Mouse (Mus musculus) forebrain, embryonic 16.5 days (tissue): ENCODE results near the gene Fgr. TPM values are rescaled to one million over a fixed set of nuclear protein-coding genes. Genes with fewer than 3 reads are reported as not detected.
A peak's percentile ranks its signal among the peaks of the same experiment; 100 is the strongest.

Experiments
- ATAC-seq: fragments of 200-750 bp; cut with Nextera tagmentation; 2 replicates; pipeline ENCODE4 v1.8.0; 2017; ENCODE audit warnings: mild to moderate bottlenecking, moderate library complexity
- H3K27ac ChIP-seq: fragments of 300-500 bp; sonication (generic); 2 replicates; pipeline ENCODE4 v1.5.1; 2014; ENCODE audit warnings: low read length, control low read depth
- H3K27me3 ChIP-seq: fragments of 300-500 bp; sonication (generic); replicated peaks from 2 replicates; pipeline ENCODE4 v1.6.1; 2014; ENCODE audit warnings: low read length; ENCODE audit not compliant: control insufficient read depth, insufficient read depth
- H3K36me3 ChIP-seq: fragments of 300-500 bp; sonication (generic); 2 replicates; pipeline ENCODE4 v1.6.1; 2014; ENCODE audit not compliant: control insufficient read depth, insufficient read depth
- H3K4me1 ChIP-seq: fragments of 300-500 bp; sonication (generic); replicated peaks from 2 replicates; pipeline ENCODE4 v1.6.1; 2014; ENCODE audit warnings: low read length; ENCODE audit not compliant: control insufficient read depth, insufficient read depth
- H3K4me2 ChIP-seq: fragments of 300-500 bp; sonication (generic); 2 replicates; pipeline ENCODE4 v1.6.1; 2014; ENCODE audit warnings: mild to moderate bottlenecking, low read length, control low read depth
- H3K4me3 ChIP-seq: fragments of 300-500 bp; sonication (generic); replicated peaks from 2 replicates; pipeline ENCODE4 v1.5.1; 2014; ENCODE audit warnings: mild to moderate bottlenecking, low read length, control low read depth
- H3K9ac ChIP-seq: fragments of 300-500 bp; sonication (generic); replicated peaks from 2 replicates; pipeline ENCODE4 v1.6.1; 2014; ENCODE audit warnings: low read depth, low read length, control low read depth
- H3K9me3 ChIP-seq: fragments of 300-500 bp; sonication (generic); 2 replicates; pipeline ENCODE4 v1.6.1; 2016; ENCODE audit warnings: low read length; ENCODE audit not compliant: control insufficient read depth
- WGBS: fragments of 180-500 bp; shearing (Covaris S2); extraction: QIAGEN DNeasy Blood & Tissue Kit; methylation state at CpG from one replicate; pipeline ENCODE4 v1.1.7; 2014; 5-methylcytosine and 5-hydroxymethylcytosine counted together
- polyA plus RNA-seq: library from polyadenylated mRNA; unstranded; fragments of >200 nt; fragmentation: Nextera tagmentation; extraction: Ambion mirVana; gene quantifications from 2 replicates; pipeline ENCODE4 v1.2.1, GENCODE M21; 2015

Gene Fgr
- polyA plus RNA-seq, 1 experiment from 2014 or later, result not detected

DNA sequence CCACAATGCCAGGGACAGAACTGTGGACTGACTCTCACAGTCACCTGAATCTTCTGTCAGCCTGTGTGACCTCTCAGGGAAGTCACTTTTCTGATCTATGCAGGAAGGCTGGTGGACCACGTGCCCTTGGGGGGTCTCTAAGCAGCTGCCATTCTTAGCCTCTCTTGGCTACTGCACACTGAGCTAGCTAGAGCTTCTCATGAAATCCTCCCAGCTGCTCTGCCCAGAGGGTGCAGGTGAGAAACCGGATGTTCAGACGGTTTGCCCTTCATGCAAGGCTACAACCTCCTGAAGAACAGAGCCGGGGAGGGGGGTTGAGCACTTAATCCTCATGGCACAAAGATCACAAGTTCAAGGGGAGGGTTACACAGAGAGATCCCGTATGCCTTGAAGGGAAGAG, 3.7 kb downstream of the Fgr start:
- no peak overlapping the region for H3K4me2 ChIP-seq
- ATAC-seq, result no peak

DNA sequence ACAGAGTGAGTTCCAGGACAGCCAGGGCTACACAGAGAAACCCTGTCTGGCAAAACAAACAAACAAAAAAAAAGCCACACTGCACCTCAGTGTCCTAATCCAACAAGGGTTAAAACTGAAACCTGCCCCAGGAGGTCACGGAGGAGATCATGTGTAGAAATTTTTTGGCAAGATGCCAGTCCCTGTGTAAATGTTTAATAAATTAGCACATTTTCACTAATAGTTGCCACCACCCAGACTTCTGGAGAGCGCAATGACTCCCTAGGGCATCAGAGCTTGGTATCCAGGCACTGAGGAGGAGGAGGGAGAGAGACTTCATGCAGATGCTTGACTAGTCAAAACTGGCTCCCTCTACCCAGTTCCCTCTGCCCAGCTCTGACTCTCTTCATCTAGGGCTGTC, 5.3 kb downstream of the Fgr start:
- Histone ChIP-seq H3K4me3 (no peak overlapping the region), H3K4me2 (no peak overlapping the region), H3K27ac (no peak overlapping the region), H3K9me3 (no peaks in the 10 kb centered on the region), H3K27me3 (peaks cover 13% of the 10 kb centered on the region; the same call in 1 of the 2 replicates), H3K9ac (no peak overlapping the region), H3K4me1 (peaks cover 18% of the 10 kb centered on the region), H3K36me3 (no peaks in the 10 kb centered on the region)
- no peak for ATAC-seq
- whole genome bisulfite sequencing, result 52% methylated on average over 2 of the region's 2 CpGs

More for the DNA sequence above, 3.7 kb downstream of the Fgr start:
- WGBS, result 55% methylated on average over 5 of the region's 5 CpGs
- Histone ChIP-seq H3K27ac (no peak overlapping the region), H3K9ac (no peak overlapping the region), H3K27me3 (peaks cover 20% of the 10 kb centered on the region), H3K4me3 (no peak overlapping the region), H3K4me1 (peaks cover 15% of the 10 kb centered on the region), H3K36me3 (no peaks in the 10 kb centered on the region), H3K9me3 (no peaks in the 10 kb centered on the region)

DNA sequence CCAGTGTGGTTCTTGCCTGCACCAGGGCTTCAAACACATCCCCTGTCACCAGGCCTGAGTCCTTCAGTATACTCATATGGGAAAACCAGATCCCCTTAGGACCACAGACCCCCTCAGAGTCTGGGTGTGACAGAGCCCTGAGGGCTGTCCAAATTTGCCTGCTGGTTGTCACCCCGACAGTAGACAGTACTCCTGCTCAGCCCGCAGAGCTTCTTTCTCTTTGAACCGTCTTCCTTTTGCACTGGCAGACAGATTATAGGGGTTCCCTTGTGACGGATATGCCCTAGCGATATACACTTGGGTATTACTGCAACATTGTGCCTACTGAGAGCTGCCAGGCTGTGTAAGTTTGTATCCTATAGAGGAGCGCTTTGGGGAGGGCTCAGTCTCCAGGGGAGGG, 7.7 kb downstream of the Fgr start:
- WGBS, result 86% methylated on average over 6 of the region's 6 CpGs
- no peak overlapping the region for H3K4me2 ChIP-seq

DNA sequence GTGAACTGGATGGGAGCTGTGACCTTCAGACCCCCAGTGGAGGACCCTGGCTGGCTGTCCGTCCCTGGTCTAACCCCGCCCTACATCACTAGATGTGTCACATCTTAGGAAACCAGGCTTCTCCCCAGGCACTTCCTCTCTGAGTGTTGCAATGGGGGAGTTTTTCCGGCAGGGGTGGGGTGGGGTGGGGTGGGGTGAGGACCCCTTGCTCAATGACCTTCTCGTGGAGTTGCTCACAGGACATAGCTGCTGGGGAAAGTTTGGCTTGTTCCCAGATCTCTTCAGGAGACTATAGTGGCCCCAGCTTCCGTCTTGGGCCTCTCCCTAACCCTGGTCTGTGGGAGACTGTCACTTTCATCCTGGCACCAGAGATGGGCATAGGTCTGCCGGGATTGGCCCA, 9.1 kb downstream of the Fgr start:
- Histone ChIP-seq H3K9me3 (no peaks in the 10 kb centered on the region), H3K9ac (no peak overlapping the region), H3K36me3 (no peaks in the 10 kb centered on the region), H3K4me1 (peaks cover 6% of the 10 kb centered on the region; the same call in 1 of the 2 replicates), H3K27me3 (no peaks in the 10 kb centered on the region), H3K27ac (no peak overlapping the region), H3K4me3 (no peak overlapping the region), H3K4me2 (no peak overlapping the region)
- ATAC-seq, result no peak
- WGBS, result 71% methylated on average over 6 of the region's 6 CpGs

More for the DNA sequence above, 7.7 kb downstream of the Fgr start:
- Histone ChIP-seq H3K36me3 (no peaks in the 10 kb centered on the region), H3K27ac (no peak overlapping the region), H3K9ac (no peak overlapping the region), H3K27me3 (0 out of 2 replicates have a peak, but pooled peaks cover 2% of the 10 kb centered on the region), H3K4me1 (peaks cover 6% of the 10 kb centered on the region; the same call in 1 of the 2 replicates), H3K9me3 (no peaks in the 10 kb centered on the region), H3K4me3 (no peak overlapping the region)
- ATAC-seq, result no peak

GRCm38 (mm10) chr4:132983664-132984512, 10.0 kb downstream of the Fgr start:
- Histone ChIP-seq H3K4me2 (no peak overlapping the region), H3K9ac (peak overlapping the region; percentile 1; the same call in 1 of the 2 replicates), H3K4me3 (no peak overlapping the region), H3K4me1 (peaks cover 6% of the 10 kb centered on the region; the same call in 1 of the 2 replicates), H3K27me3 (no peaks in the 10 kb centered on the region), H3K36me3 (no peaks in the 10 kb centered on the region), H3K9me3 (no peaks in the 10 kb centered on the region), H3K27ac (peak overlapping the region; percentile 52)
- 59% methylated on average over 7 of the region's 7 CpGs for WGBS
- peak; percentile 59; the same call in 1 of the 2 replicates for ATAC-seq

DNA sequence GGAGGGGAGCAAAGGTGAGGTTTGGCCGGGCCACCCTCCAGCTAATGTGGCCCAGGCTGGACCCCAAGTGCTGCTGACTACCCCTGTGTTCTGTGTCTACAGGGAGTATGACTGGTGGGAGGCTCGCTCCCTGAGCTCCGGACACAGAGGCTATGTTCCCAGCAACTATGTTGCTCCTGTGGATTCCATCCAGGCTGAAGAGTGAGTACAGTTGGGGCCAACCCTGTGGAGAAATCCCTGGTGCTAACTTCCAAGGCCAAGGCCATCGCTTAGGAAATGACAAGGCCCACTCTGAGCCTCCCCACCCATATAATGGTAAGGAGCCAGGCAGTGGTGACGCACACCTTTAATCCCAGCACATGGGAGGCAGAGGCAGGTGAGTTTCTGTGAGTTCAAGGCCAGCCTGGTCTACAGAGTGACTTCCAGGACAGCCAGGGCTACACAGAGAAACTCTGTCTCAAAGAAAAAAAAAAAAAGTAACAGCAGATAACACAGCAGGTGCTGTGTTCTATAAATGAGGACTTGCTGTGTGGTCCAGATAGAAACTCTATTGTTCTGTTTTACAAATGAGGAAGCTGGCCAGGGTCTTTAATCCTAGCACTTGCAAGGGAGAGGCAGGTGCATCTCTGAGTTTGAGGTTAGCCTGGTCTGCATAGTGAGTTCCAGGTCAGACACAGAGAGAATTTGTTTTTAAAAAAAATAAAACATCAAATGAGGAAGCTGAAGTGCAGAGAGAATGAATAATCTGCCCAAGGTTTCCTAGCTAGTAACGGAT, 14.9 kb downstream of the Fgr start:
- Histone ChIP-seq H3K36me3 (no peaks in the 10 kb centered on the region), H3K27ac (no peak overlapping the region), H3K27me3 (no peaks in the 10 kb centered on the region), H3K4me2 (no peak overlapping the region), H3K4me1 (peaks cover 4% of the 10 kb centered on the region; the same call in 1 of the 2 replicates), H3K9ac (no peak overlapping the region), H3K9me3 (no peaks in the 10 kb centered on the region), H3K4me3 (no peak overlapping the region)
- 84% methylated on average over 6 of the region's 6 CpGs for WGBS
- ATAC-seq, result no peak

GRCm38 (mm10) chr4:132993553-132993952, 19.7 kb downstream of the Fgr start:
- Histone ChIP-seq H3K27ac (no peak overlapping the region), H3K36me3 (no peaks in the 10 kb centered on the region), H3K9me3 (no peaks in the 10 kb centered on the region), H3K4me1 (no peaks in the 10 kb centered on the region), H3K27me3 (no peaks in the 10 kb centered on the region), H3K4me2 (no peak overlapping the region), H3K4me3 (no peak overlapping the region), H3K9ac (no peak overlapping the region)
- 70% methylated on average over 4 of the region's 4 CpGs for WGBS
- ATAC-seq, result no peak

- Histone ChIP-seq H3K4me1 (peaks cover 1% of the 10 kb centered on the region), H3K27me3 (no peaks in the 10 kb centered on the region), H3K36me3 (no peaks in the 10 kb centered on the region), H3K9me3 (no peaks in the 10 kb centered on the region), H3K4me2 (no peak overlapping the region), H3K27ac (no peak overlapping the region), H3K9ac (no peak overlapping the region), H3K4me3 (no peak overlapping the region)
- WGBS, result 46% methylated on average over 14 of the region's 14 CpGs
- no peak for ATAC-seq
Observed at GRCm38 (mm10) chr4:132997469-132998237, 23.8 kb downstream of the Fgr start.
